Mouse (Mus musculus) liver, embryonic 16.5 days (tissue): ENCODE results near the gene Art2b. TPM values are rescaled to one million over a fixed set of nuclear protein-coding genes. Genes with fewer than 3 reads are reported as not detected.
A peak's percentile ranks its signal among the peaks of the same experiment; 100 is the strongest.

Experiments
- ATAC-seq: fragments of 200-750 bp; cut with Nextera tagmentation; 2 replicates; pipeline ENCODE4 v1.8.0; 2017; ENCODE audit warnings: low read depth, mild to moderate bottlenecking, moderate number of reproducible peaks, moderate library complexity
- H3K27ac ChIP-seq: fragments of 300-500 bp; sonication (generic); 2 replicates; pipeline ENCODE4 v1.5.1; 2014; ENCODE audit warnings: mild to moderate bottlenecking, low read length
- H3K27me3 ChIP-seq: fragments of 300-500 bp; sonication (generic); 2 replicates; pipeline ENCODE4 v1.6.1; 2014; ENCODE audit warnings: low read depth, low read length, mixed read lengths; ENCODE audit not compliant: control insufficient read depth, insufficient read depth
- H3K36me3 ChIP-seq: fragments of 300-500 bp; sonication (generic); 2 replicates; pipeline ENCODE4 v1.6.1; 2014; ENCODE audit warnings: mild to moderate bottlenecking; ENCODE audit not compliant: control insufficient read depth, insufficient read depth
- H3K4me1 ChIP-seq: fragments of 300-500 bp; sonication (generic); 2 replicates; pipeline ENCODE4 v1.6.1; 2014; ENCODE audit warnings: low read depth, low read length, mixed read lengths; ENCODE audit not compliant: control insufficient read depth
- H3K4me2 ChIP-seq: fragments of 300-500 bp; sonication (generic); 2 replicates; pipeline ENCODE4 v1.6.1; 2014; ENCODE audit warnings: low read depth, low read length, mixed read lengths
- H3K4me3 ChIP-seq: fragments of 300-500 bp; sonication (generic); 2 replicates; pipeline ENCODE4 v1.5.1; 2014; ENCODE audit warnings: low read depth, mild to moderate bottlenecking, low read length
- H3K9ac ChIP-seq: fragments of 300-500 bp; sonication (generic); 2 replicates; pipeline ENCODE4 v1.6.1; 2014; ENCODE audit warnings: low read depth, low read length
- H3K9me3 ChIP-seq: fragments of 300-500 bp; sonication (generic); replicated peaks from 2 replicates; pipeline ENCODE4 v1.6.1; 2016; ENCODE audit warnings: low read length; ENCODE audit not compliant: control insufficient read depth
- WGBS: fragments of 180-500 bp; shearing (Covaris S2); extraction: QIAGEN DNeasy Blood & Tissue Kit; methylation state at CpG from one replicate; pipeline ENCODE4 v1.1.7; 2014; ENCODE audit not compliant: insufficient replicate concordance; 5-methylcytosine and 5-hydroxymethylcytosine counted together
- polyA plus RNA-seq: library from polyadenylated mRNA; unstranded; fragments of >200 nt; fragmentation: Nextera tagmentation; extraction: Ambion mirVana; gene quantifications from 2 replicates; pipeline ENCODE4 v1.2.1, GENCODE M21; 2015

Art2b gene
- polyA plus RNA-seq, 1 experiment from 2014 or later: 0.34 TPM

GRCm38 (mm10) chr7:101550686-101551485, 34.5 kb downstream of the Art2b start:
- no peak overlapping the region for H3K9ac ChIP-seq
- no peak overlapping the region for H3K4me2 ChIP-seq
- no peaks in the 10 kb centered on the region for H3K9me3 ChIP-seq
- no peaks in the 10 kb centered on the region for H3K36me3 ChIP-seq
- ATAC-seq: no peak
- 29% methylated on average over 7 of the region's 7 CpGs for WGBS
- H3K4me1 ChIP-seq: peaks cover 4% of the 10 kb centered on the region
- H3K27me3 ChIP-seq: no peaks in the 10 kb centered on the region
- no peak overlapping the region for H3K4me3 ChIP-seq
- peak overlapping the region; percentile 35; the same call in 1 of the 2 replicates for H3K27ac ChIP-seq

GRCm38 (mm10) chr7:101549266-101549665, 36.1 kb downstream of the Art2b start:
- Histone ChIP-seq H3K9me3 (no peaks in the 10 kb centered on the region), H3K4me3 (no peak overlapping the region), H3K9ac (no peak overlapping the region), H3K4me1 (peaks cover 4% of the 10 kb centered on the region), H3K36me3 (no peaks in the 10 kb centered on the region), H3K27ac (no peak overlapping the region), H3K4me2 (no peak overlapping the region), H3K27me3 (no peaks in the 10 kb centered on the region)
- ATAC-seq: no peak
- 81% methylated on average over 3 of the region's 3 CpGs for whole genome bisulfite sequencing

- no peaks in the 10 kb centered on the region for H3K27me3 ChIP-seq
These were observed 37.7 kb downstream of the Art2b start for GRCm38 (mm10) chr7:101547651-101548050.

GRCm38 (mm10) chr7:101541734-101542133, 43.7 kb downstream of the Art2b start:
- Histone ChIP-seq H3K27ac (no peak overlapping the region), H3K9ac (no peak overlapping the region), H3K4me1 (no peaks in the 10 kb centered on the region), H3K4me2 (no peak overlapping the region), H3K9me3 (no peaks in the 10 kb centered on the region), H3K36me3 (no peaks in the 10 kb centered on the region), H3K27me3 (no peaks in the 10 kb centered on the region), H3K4me3 (no peak overlapping the region)
- no peak for ATAC-seq
- WGBS: 67% methylated on average over 10 of the region's 10 CpGs

More at GRCm38 (mm10) chr7:101547651-101548050, 37.7 kb downstream of the Art2b start:
- Histone ChIP-seq H3K27ac (no peak overlapping the region), H3K9ac (no peak overlapping the region), H3K9me3 (no peaks in the 10 kb centered on the region), H3K4me2 (no peak overlapping the region), H3K36me3 (no peaks in the 10 kb centered on the region), H3K4me3 (no peak overlapping the region), H3K4me1 (peaks cover 4% of the 10 kb centered on the region)
- no peak for ATAC-seq
- 46% methylated on average over 3 of the region's 3 CpGs for WGBS

GRCm38 (mm10) chr7:101541132-101541531, 44.3 kb downstream of the Art2b start:
- Histone ChIP-seq H3K9ac (no peak overlapping the region), H3K36me3 (no peaks in the 10 kb centered on the region), H3K9me3 (no peaks in the 10 kb centered on the region), H3K27me3 (no peaks in the 10 kb centered on the region), H3K4me2 (no peak overlapping the region), H3K27ac (no peak overlapping the region), H3K4me1 (no peaks in the 10 kb centered on the region), H3K4me3 (no peak overlapping the region)
- 3% methylated on average over 11 of the region's 11 CpGs for WGBS
- no peak for ATAC-seq

GRCm38 (mm10) chr7:101540684-101541083, 44.7 kb downstream of the Art2b start:
- no peaks in the 10 kb centered on the region for H3K36me3 ChIP-seq
- no peaks in the 10 kb centered on the region for H3K27me3 ChIP-seq
- 30% methylated on average over 5 of the region's 5 CpGs for WGBS
- H3K4me3 ChIP-seq: no peak overlapping the region
- no peaks in the 10 kb centered on the region for H3K4me1 ChIP-seq
- no peak overlapping the region for H3K27ac ChIP-seq
- H3K9me3 ChIP-seq: no peaks in the 10 kb centered on the region
- no peak overlapping the region for H3K9ac ChIP-seq
- no peak for ATAC-seq
- H3K4me2 ChIP-seq: no peak overlapping the region

GRCm38 (mm10) chr7:101539774-101540173, 45.6 kb downstream of the Art2b start:
- ATAC-seq: no peak
- Histone ChIP-seq H3K4me3 (no peak overlapping the region), H3K4me1 (no peaks in the 10 kb centered on the region), H3K9ac (no peak overlapping the region), H3K27me3 (no peaks in the 10 kb centered on the region), H3K36me3 (no peaks in the 10 kb centered on the region), H3K9me3 (no peaks in the 10 kb centered on the region), H3K27ac (no peak overlapping the region), H3K4me2 (no peak overlapping the region)
- whole genome bisulfite sequencing: 43% methylated on average over 9 of the region's 9 CpGs

- Histone ChIP-seq H3K27me3 (no peaks in the 10 kb centered on the region), H3K4me1 (no peaks in the 10 kb centered on the region), H3K9ac (no peak overlapping the region), H3K4me2 (no peak overlapping the region), H3K27ac (no peak overlapping the region), H3K9me3 (no peaks in the 10 kb centered on the region), H3K36me3 (no peaks in the 10 kb centered on the region), H3K4me3 (no peak overlapping the region)
- no peak for ATAC-seq
- 34% methylated on average over 14 of the region's 14 CpGs for WGBS
These were observed 47.1 kb downstream of the Art2b start for GRCm38 (mm10) chr7:101538141-101538933.

- ATAC-seq: no peak
- no peaks in the 10 kb centered on the region for H3K4me1 ChIP-seq
- no peaks in the 10 kb centered on the region for H3K9me3 ChIP-seq
- no peak overlapping the region for H3K27ac ChIP-seq
- no peak overlapping the region for H3K4me2 ChIP-seq
- no peaks in the 10 kb centered on the region for H3K27me3 ChIP-seq
- no peak overlapping the region for H3K9ac ChIP-seq
- no peak overlapping the region for H3K4me3 ChIP-seq
- 35% methylated on average over 8 of the region's 8 CpGs for WGBS
- H3K36me3 ChIP-seq: no peaks in the 10 kb centered on the region
These were observed 47.9 kb downstream of the Art2b start for GRCm38 (mm10) chr7:101537541-101537940.
